Mouse (Mus musculus) megakaryocyte, adult 5-6 weeks (primary cell): ENCODE data around the gene Icos. TPM values are rescaled to one million over a fixed set of nuclear protein-coding genes. Genes with fewer than 3 reads are reported as not detected.

Source experiments
- ATAC-seq: 2 replicates; pipeline ENCODE4 v1.8.0; 2016; ENCODE audit warnings: mild to moderate bottlenecking, inconsistent platforms; ENCODE audit not compliant: poor library complexity, severe bottlenecking
- total RNA-seq, 2 experiments: library from RNA; stranded (forward) in 1 of 2; stranded (reverse) in 1 of 2; fragments of 153-499, 151-499 nt in 1 of 2; fragments of 221-1000, 200-1000 nt in 1 of 2; gene quantifications; 2 replicates each; pipeline versions ENCODE4 v1.2.3 to v1.2.4; 2015 to 2017

Gene Icos
- total RNA-seq, 2 experiments from 2014 or later: 0.18 to 1.2 TPM

DNA sequence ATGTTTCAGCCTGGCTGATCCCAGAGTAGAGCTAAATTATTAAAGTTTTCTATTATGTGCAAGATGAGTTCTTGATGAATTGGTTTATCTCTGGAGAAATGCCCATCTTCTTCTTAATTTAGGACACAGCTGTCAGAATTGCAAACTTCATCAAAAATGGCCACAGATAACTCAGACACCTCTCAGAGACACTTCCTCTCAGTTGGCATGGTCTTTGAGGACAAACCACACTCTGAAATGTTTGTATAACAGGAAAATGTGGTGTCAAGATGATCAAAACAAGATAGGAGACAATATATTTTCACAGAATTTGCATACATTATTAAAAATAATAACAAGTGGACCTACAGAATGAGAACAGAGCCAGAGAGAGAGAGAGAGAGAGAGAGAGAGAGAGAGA is 52.8 kb downstream of the Icos start:
- ATAC-seq: no peak

DNA sequence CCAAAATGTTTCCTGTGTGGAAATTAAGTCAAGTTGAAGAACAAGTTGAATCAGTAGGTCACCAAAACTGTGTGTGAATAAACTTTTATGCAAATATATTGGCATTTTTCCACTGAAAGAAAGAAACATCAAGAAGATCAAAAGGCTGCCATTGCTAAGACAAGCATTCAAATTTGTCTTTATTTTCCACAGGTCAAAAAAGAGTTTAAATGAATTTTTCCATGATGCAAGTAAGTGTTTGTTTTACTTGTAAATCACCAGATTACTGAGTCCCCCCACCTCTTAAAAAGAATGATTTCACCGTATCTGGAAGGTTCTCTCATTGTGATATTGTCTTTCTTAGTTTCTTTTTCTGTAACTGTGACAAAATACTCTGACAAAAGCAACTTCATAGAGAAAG is 57.5 kb downstream of the Icos start:
- ATAC-seq: no peak

DNA sequence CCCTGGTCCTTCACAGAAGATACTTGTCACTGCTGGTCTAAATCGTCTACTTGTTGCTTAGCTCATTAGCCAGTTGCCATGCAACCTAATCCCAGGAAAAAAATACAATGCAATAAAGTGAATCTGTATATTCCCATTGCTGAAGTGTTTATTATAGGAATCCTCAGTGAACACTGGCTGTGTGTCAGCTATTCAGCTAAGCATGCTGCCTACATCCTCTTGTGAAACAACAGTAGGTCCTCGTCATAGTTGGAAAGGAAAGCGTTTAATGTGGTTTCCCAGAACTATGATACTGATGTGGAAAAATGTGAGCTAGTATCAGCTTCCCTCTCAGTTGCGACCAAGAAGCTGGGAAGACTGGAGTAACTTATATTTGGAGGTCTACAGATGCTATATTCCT is 60.5 kb downstream of the Icos start:
- no peak for ATAC-seq

- ATAC-seq: no peak
Observed at GRCm38 (mm10) chr1:61039310-61039709, 61.6 kb downstream of the Icos start.

DNA sequence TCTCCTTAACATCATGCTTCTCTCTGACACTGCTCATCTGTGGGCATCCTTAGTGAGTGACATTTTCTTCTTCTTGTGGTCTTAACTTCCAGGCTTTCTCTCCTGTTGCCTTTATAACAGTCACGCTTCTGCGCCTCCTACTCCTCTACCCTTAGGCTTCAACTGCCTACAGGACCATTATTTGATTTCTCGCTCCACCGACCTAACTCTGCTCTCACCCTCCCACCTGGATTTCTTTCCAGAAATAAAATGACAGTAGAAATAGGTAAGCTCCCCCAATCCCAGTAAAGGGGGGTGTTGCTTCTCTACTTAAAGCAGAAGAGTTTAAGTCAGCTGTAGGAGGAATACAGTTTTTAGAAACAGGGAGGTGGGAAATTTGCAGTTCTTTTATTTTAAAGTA is 62.7 kb downstream of the Icos start:
- no peak for ATAC-seq

GRCm38 (mm10) chr1:61042842-61043241 is 65.1 kb downstream of the Icos start:
- no peak for ATAC-seq

DNA sequence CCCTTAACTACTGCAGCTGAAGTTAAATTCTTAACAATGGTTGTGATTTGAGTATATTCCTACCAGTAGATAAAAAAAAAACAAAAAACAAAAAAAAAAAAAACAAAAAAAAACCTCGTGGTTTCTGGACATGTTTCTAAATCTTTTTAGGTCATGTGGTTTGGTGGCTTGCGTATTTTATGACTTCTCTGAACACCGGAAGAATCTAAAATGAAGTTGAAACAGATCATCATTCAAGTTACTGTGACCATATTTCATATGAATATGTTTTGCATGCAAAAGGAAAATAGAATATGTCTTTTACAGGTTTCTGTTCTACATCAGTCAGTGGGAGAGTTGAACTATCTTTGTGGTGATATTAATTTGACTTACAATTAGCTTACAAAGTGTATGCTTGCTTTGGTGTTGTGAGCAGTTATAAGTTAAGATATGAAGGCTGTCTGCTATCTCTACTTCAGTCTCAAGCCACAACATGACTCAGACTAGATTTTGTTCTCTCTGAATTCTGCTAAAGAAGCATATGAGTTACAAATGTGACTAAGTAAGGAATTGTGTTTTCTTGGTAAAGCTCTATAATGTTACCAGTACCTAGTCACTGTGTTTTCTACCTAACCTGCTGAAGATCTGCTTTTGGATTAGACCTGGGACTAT is 68.5 kb downstream of the Icos start:
- ATAC-seq: no peak

- no peak for ATAC-seq
Observed at GRCm38 (mm10) chr1:61047336-61047735, 69.6 kb downstream of the Icos start.

Other genes starting within 250 kb of the Icos start
- 0.16 TPM in 1 of 2 replicates, not detected in the other for gene Ctla4, start 90.9 kb upstream of the Icos start, total RNA-seq (2015)
- 0.44 and 0.65 TPM in 2 replicates for gene Ctla4, start 90.9 kb upstream of the Icos start, total RNA-seq (2017)